Mouse (Mus musculus) ES-Bruce4 (cell line): ENCODE data around the gene Pigk. TPM values are rescaled to one million over a fixed set of nuclear protein-coding genes. Genes with fewer than 3 reads are reported as not detected.
A peak's percentile ranks its signal among the peaks of the same experiment; 100 is the strongest.

ENCODE experiments used
- H3K27ac ChIP-seq: 2 replicates; pipeline ENCODE4 v1.5.1; 2012; ENCODE audit warnings: low read length, inconsistent platforms; ENCODE audit not compliant: insufficient read depth
- H3K27me3 ChIP-seq: 2 replicates; pipeline ENCODE4 v1.6.1; 2012; ENCODE audit warnings: mild to moderate bottlenecking, low read length, inconsistent platforms; ENCODE audit not compliant: control insufficient read depth, poor library complexity, insufficient read depth, severe bottlenecking
- H3K36me3 ChIP-seq: 2 replicates; pipeline ENCODE4 v1.6.1; 2012; ENCODE audit warnings: inconsistent platforms, mild to moderate bottlenecking, low read length, moderate library complexity; ENCODE audit not compliant: control insufficient read depth, poor library complexity, insufficient read depth, severe bottlenecking
- H3K4me1 ChIP-seq: one replicate; pipeline ENCODE4 v1.8.1; 2011; ENCODE audit warnings: low read length; ENCODE audit not compliant: control insufficient read depth, insufficient read depth
- H3K4me3 ChIP-seq: 2 replicates; pipeline ENCODE4 v1.5.1; 2011; ENCODE audit warnings: low read depth, mild to moderate bottlenecking, low read length
- H3K9ac ChIP-seq: 2 replicates; pipeline ENCODE4 v1.6.1; 2012; ENCODE audit warnings: low read depth, mild to moderate bottlenecking, inconsistent platforms; ENCODE audit not compliant: poor library complexity, severe bottlenecking
- H3K9me3 ChIP-seq: replicated peaks from 2 replicates; pipeline ENCODE4 v1.6.1; 2012; ENCODE audit warnings: mild to moderate bottlenecking, low read length, inconsistent platforms; ENCODE audit not compliant: control insufficient read depth, poor library complexity, insufficient read depth, severe bottlenecking
- CTCF ChIP-seq: IDR thresholded peaks from one replicate; pipeline ENCODE4 v1.8.1; 2011; ENCODE audit warnings: low read depth, low read length
- EP300 ChIP-seq: IDR thresholded peaks from 2 replicates; pipeline ENCODE4 v1.6.1; 2011; ENCODE audit warnings: low read depth, low read length; ENCODE audit not compliant: insufficient read depth
- POLR2A ChIP-seq: IDR thresholded peaks from one replicate; pipeline ENCODE4 v1.8.1; 2011; ENCODE audit warnings: low read length; ENCODE audit not compliant: insufficient read depth
- polyA plus RNA-seq: library from polyadenylated mRNA; stranded (reverse); fragments of >200 nt; gene quantifications from 2 replicates; pipeline ENCODE4 v1.2.4, GENCODE M21; 2011; ENCODE audit warnings: low read depth; ENCODE audit not compliant: missing spikeins, insufficient read depth, insufficient read length

Gene Pigk
- polyA plus RNA-seq, 1 experiment: 23.8 TPM

- no peaks in the 10 kb centered on the region for H3K36me3 ChIP-seq
- H3K27ac ChIP-seq: no peak overlapping the region
- no peaks in the 10 kb centered on the region for H3K9me3 ChIP-seq
- H3K27me3 ChIP-seq: no peaks in the 10 kb centered on the region
- no peak overlapping the region for H3K9ac ChIP-seq
- no peaks in the 10 kb centered on the region for H3K4me1 ChIP-seq
- no peak overlapping the region for H3K4me3 ChIP-seq
- no peak for TF ChIP-seq CTCF
- no peak for TF ChIP-seq EP300
- no peak for TF ChIP-seq POLR2A
Measured at GRCm38 (mm10) chr3:152956771-152957170, 242.9 kb downstream of the Pigk start.

GRCm38 (mm10) chr3:152958358-152959150 lies 244.7 kb downstream of the Pigk start:
- Histone ChIP-seq H3K27me3 (no peaks in the 10 kb centered on the region), H3K9me3 (no peaks in the 10 kb centered on the region), H3K4me1 (no peaks in the 10 kb centered on the region), H3K4me3 (no peak overlapping the region), H3K36me3 (no peaks in the 10 kb centered on the region), H3K27ac (no peak overlapping the region), H3K9ac (no peak overlapping the region)
- TF ChIP-seq POLR2A (no peak), CTCF (peak; percentile 83), EP300 (no peak)

GRCm38 (mm10) chr3:152961855-152962376 lies 248.0 kb downstream of the Pigk start:
- no peak for TF ChIP-seq EP300
- TF ChIP-seq CTCF: no peak
- TF ChIP-seq POLR2A: no peak
- H3K27me3 ChIP-seq: no peaks in the 10 kb centered on the region
- no peak overlapping the region for H3K27ac ChIP-seq
- no peak overlapping the region for H3K9ac ChIP-seq
- H3K4me3 ChIP-seq: no peak overlapping the region
- no peaks in the 10 kb centered on the region for H3K9me3 ChIP-seq
- H3K4me1 ChIP-seq: no peaks in the 10 kb centered on the region
- H3K36me3 ChIP-seq: no peaks in the 10 kb centered on the region

- H3K4me1 ChIP-seq: no peaks in the 10 kb centered on the region
Measured at GRCm38 (mm10) chr3:152969774-152970347, 256.0 kb downstream of the Pigk start.

GRCm38 (mm10) chr3:152971373-152971772 lies 257.5 kb downstream of the Pigk start:
- no peaks in the 10 kb centered on the region for H3K27me3 ChIP-seq
- H3K36me3 ChIP-seq: no peaks in the 10 kb centered on the region
- H3K27ac ChIP-seq: no peak overlapping the region
- H3K4me1 ChIP-seq: no peaks in the 10 kb centered on the region
- TF ChIP-seq EP300: no peak
- H3K9ac ChIP-seq: no peak overlapping the region
- no peaks in the 10 kb centered on the region for H3K9me3 ChIP-seq
- H3K4me3 ChIP-seq: no peak overlapping the region

More at GRCm38 (mm10) chr3:152969774-152970347, 256.0 kb downstream of the Pigk start:
- Histone ChIP-seq H3K27ac (no peak overlapping the region), H3K27me3 (no peaks in the 10 kb centered on the region), H3K4me3 (no peak overlapping the region), H3K9me3 (no peaks in the 10 kb centered on the region), H3K36me3 (no peaks in the 10 kb centered on the region), H3K9ac (no peak overlapping the region)
- TF ChIP-seq POLR2A (no peak), CTCF (no peak)

- 0 out of 2 replicates have a peak, but pooled peaks cover 2% of the 10 kb centered on the region for H3K27me3 ChIP-seq
- no peak overlapping the region for H3K4me3 ChIP-seq
- no peaks in the 10 kb centered on the region for H3K36me3 ChIP-seq
- H3K4me1 ChIP-seq: no peaks in the 10 kb centered on the region
- H3K9ac ChIP-seq: no peak overlapping the region
- no peak overlapping the region for H3K27ac ChIP-seq
- H3K9me3 ChIP-seq: no peaks in the 10 kb centered on the region
- no peak for TF ChIP-seq CTCF
- TF ChIP-seq POLR2A: no peak
- no peak for TF ChIP-seq EP300
Measured at GRCm38 (mm10) chr3:152979481-152980092, 265.7 kb downstream of the Pigk start.
